Mouse (Mus musculus) liver, postnatal 0 days (tissue): ENCODE results near the gene Degs2. TPM values are rescaled to one million over a fixed set of nuclear protein-coding genes. Genes with fewer than 3 reads are reported as not detected.
A peak's percentile ranks its signal among the peaks of the same experiment; 100 is the strongest.

Experiments
- ATAC-seq: fragments of 200-750 bp; cut with Nextera tagmentation; 2 replicates; pipeline ENCODE4 v1.8.0; 2017; ENCODE audit warnings: mild to moderate bottlenecking, moderate library complexity
- DNase-seq: peaks from one replicate; pipeline ENCODE4 v3.0.0-alpha.2; 2016
- H3K27ac ChIP-seq: fragments of 300-500 bp; sonication (generic); 2 replicates; pipeline ENCODE4 v1.5.1; 2014; ENCODE audit warnings: antibody characterized with exemption, moderate library complexity, mild to moderate bottlenecking, low read depth
- H3K27me3 ChIP-seq: fragments of 300-500 bp; sonication (generic); 2 replicates; pipeline ENCODE4 v1.6.1; 2014; ENCODE audit warnings: low read length, control low read depth, mixed read lengths; ENCODE audit not compliant: insufficient read depth
- H3K36me3 ChIP-seq: fragments of 300-500 bp; sonication (generic); replicated peaks from 2 replicates; pipeline ENCODE4 v1.6.1; 2014; ENCODE audit warnings: mild to moderate bottlenecking, control low read depth, low read length, moderate library complexity, mixed read lengths; ENCODE audit not compliant: insufficient read depth
- H3K4me1 ChIP-seq: fragments of 300-500 bp; sonication (generic); 2 replicates; pipeline ENCODE4 v1.6.1; 2014; ENCODE audit warnings: antibody characterized with exemption, mild to moderate bottlenecking, control low read depth; ENCODE audit not compliant: insufficient read depth
- H3K4me2 ChIP-seq: fragments of 300-500 bp; sonication (generic); 2 replicates; pipeline ENCODE4 v1.6.1; 2014; ENCODE audit warnings: low read depth, mild to moderate bottlenecking, low read length, moderate library complexity, mixed read lengths
- H3K4me3 ChIP-seq: fragments of 300-500 bp; sonication (generic); 2 replicates; pipeline ENCODE4 v1.5.1; 2014; ENCODE audit warnings: low read depth, low read length
- H3K9ac ChIP-seq: fragments of 300-500 bp; sonication (generic); replicated peaks from 2 replicates; pipeline ENCODE4 v1.6.1; 2014; ENCODE audit warnings: mild to moderate bottlenecking, moderate library complexity
- H3K9me3 ChIP-seq: fragments of 300-500 bp; sonication (generic); 2 replicates; pipeline ENCODE4 v1.6.1; 2016; ENCODE audit warnings: mild to moderate bottlenecking, control low read depth, low read length, mixed read lengths
- CTCF ChIP-seq: sonication (generic); IDR thresholded peaks from 2 replicates; pipeline ENCODE4 v1.5.1; 2016; ENCODE audit warnings: antibody characterized with exemption, low read depth
- EP300 ChIP-seq: IDR thresholded peaks from 2 replicates; pipeline ENCODE4 v1.6.1; 2016; ENCODE audit warnings: antibody characterized with exemption, low read depth, mild to moderate bottlenecking
- WGBS: fragments of 180-500 bp; shearing (Covaris S2); extraction: QIAGEN DNeasy Blood & Tissue Kit; methylation state at CpG from one replicate; pipeline ENCODE4 v1.1.7; 2014; ENCODE audit not compliant: insufficient replicate concordance; 5-methylcytosine and 5-hydroxymethylcytosine counted together
- polyA plus RNA-seq: library from polyadenylated mRNA; unstranded; fragments of >200 nt; fragmentation: Nextera tagmentation; extraction: Ambion mirVana; gene quantifications from 2 replicates; pipeline ENCODE4 v1.2.1, GENCODE M21; 2015

Gene Degs2
- polyA plus RNA-seq, 1 experiment from 2014 or later = 0.13 TPM

- Histone ChIP-seq H3K4me1 (no peaks in the 10 kb centered on the region), H3K9me3 (no peaks in the 10 kb centered on the region), H3K36me3 (peaks cover 3% of the 10 kb centered on the region), H3K4me2 (no peak overlapping the region), H3K4me3 (no peak overlapping the region), H3K27me3 (no peaks in the 10 kb centered on the region), H3K27ac (no peak overlapping the region), H3K9ac (no peak overlapping the region)
- WGBS = 76% methylated on average over 13 of the region's 13 CpGs
- TF ChIP-seq CTCF = no peak
- TF ChIP-seq EP300 = no peak
- ATAC-seq (no peak), DNase-seq (no peak)
Observed at GRCm38 (mm10) chr12:108682240-108683023, 19.7 kb downstream of the Degs2 start.

- TF ChIP-seq EP300 (no peak), CTCF (no peak)
Observed at GRCm38 (mm10) chr12:108680861-108681260, 21.3 kb downstream of the Degs2 start.

GRCm38 (mm10) chr12:108678366-108678765 is 23.7 kb downstream of the Degs2 start:
- DNase-seq (no peak), ATAC-seq (no peak)
- TF ChIP-seq CTCF (no peak), EP300 (no peak)
- Histone ChIP-seq H3K4me1 (peaks cover 4% of the 10 kb centered on the region), H3K4me3 (no peak overlapping the region), H3K9me3 (no peaks in the 10 kb centered on the region), H3K27ac (no peak overlapping the region), H3K4me2 (no peak overlapping the region), H3K36me3 (no peaks in the 10 kb centered on the region; the same call in 1 of the 2 replicates), H3K27me3 (no peaks in the 10 kb centered on the region), H3K9ac (no peak overlapping the region)
- 61% methylated on average over 4 of the region's 4 CpGs for WGBS

More at GRCm38 (mm10) chr12:108680861-108681260, 21.3 kb downstream of the Degs2 start:
- Histone ChIP-seq H3K9ac (no peak overlapping the region), H3K4me1 (no peaks in the 10 kb centered on the region), H3K9me3 (no peaks in the 10 kb centered on the region), H3K36me3 (peaks cover 3% of the 10 kb centered on the region), H3K4me2 (no peak overlapping the region), H3K4me3 (no peak overlapping the region), H3K27ac (no peak overlapping the region), H3K27me3 (no peaks in the 10 kb centered on the region)
- no peak for DNase-seq
- WGBS = 82% methylated on average over 8 of the region's 8 CpGs
- no peak for ATAC-seq

- 84% methylated on average over 5 of the region's 5 CpGs for WGBS
Observed at GRCm38 (mm10) chr12:108677116-108677515, 25.0 kb downstream of the Degs2 start.

GRCm38 (mm10) chr12:108675614-108676401 is 26.3 kb downstream of the Degs2 start:
- Histone ChIP-seq H3K4me3 (no peak overlapping the region), H3K9ac (no peak overlapping the region), H3K27me3 (no peaks in the 10 kb centered on the region), H3K4me2 (no peak overlapping the region), H3K36me3 (no peaks in the 10 kb centered on the region), H3K9me3 (no peaks in the 10 kb centered on the region), H3K27ac (no peak overlapping the region), H3K4me1 (peaks cover 4% of the 10 kb centered on the region)
- ATAC-seq = 0 out of 2 replicates have a peak, but pooled peaks have one; percentile 19
- no peak for DNase-seq
- 63% methylated on average over 8 of the region's 8 CpGs for WGBS
- TF ChIP-seq CTCF = peak; percentile 53
- no peak for TF ChIP-seq EP300

More at GRCm38 (mm10) chr12:108677116-108677515, 25.0 kb downstream of the Degs2 start:
- Histone ChIP-seq H3K4me3 (no peak overlapping the region), H3K9me3 (no peaks in the 10 kb centered on the region), H3K4me1 (peaks cover 4% of the 10 kb centered on the region), H3K27me3 (no peaks in the 10 kb centered on the region), H3K36me3 (no peaks in the 10 kb centered on the region; the same call in 1 of the 2 replicates), H3K4me2 (no peak overlapping the region), H3K27ac (no peak overlapping the region), H3K9ac (no peak overlapping the region)
- TF ChIP-seq CTCF = no peak
- TF ChIP-seq EP300 = no peak
- ATAC-seq (no peak), DNase-seq (no peak)

GRCm38 (mm10) chr12:108674916-108675315 is 27.2 kb downstream of the Degs2 start:
- Histone ChIP-seq H3K4me2 (no peak overlapping the region), H3K36me3 (no peaks in the 10 kb centered on the region), H3K4me1 (peaks cover 4% of the 10 kb centered on the region), H3K9ac (no peak overlapping the region), H3K4me3 (no peak overlapping the region), H3K27me3 (no peaks in the 10 kb centered on the region), H3K9me3 (no peaks in the 10 kb centered on the region), H3K27ac (no peak overlapping the region)
- no peak for DNase-seq
- no peak for ATAC-seq
- WGBS = 80% methylated on average over 2 of the region's 2 CpGs
- TF ChIP-seq EP300 (no peak), CTCF (no peak)
